Mouse (Mus musculus) cerebellum, adult 9-11 months (tissue): Measurements from ENCODE around the gene Sez6l.
A peak's percentile ranks its signal among the peaks of the same experiment; 100 is the strongest.

Experiments used
- DNase-seq: peaks from one replicate; pipeline ENCODE4 v3.0.0; 2022

Gene Sez6l

GRCm38 (mm10) chr5:112491489-112491888, 85.5 kb downstream of the Sez6l start:
- no peak for DNase-seq

GRCm38 (mm10) chr5:112488101-112488776, 88.7 kb downstream of the Sez6l start:
- no peak for DNase-seq

- no peak for DNase-seq
Measured at GRCm38 (mm10) chr5:112487504-112487903, 89.5 kb downstream of the Sez6l start.

GRCm38 (mm10) chr5:112486415-112486814, 90.6 kb downstream of the Sez6l start:
- DNase-seq = peak; percentile 55

GRCm38 (mm10) chr5:112484924-112485715, 91.9 kb downstream of the Sez6l start:
- DNase-seq = peak; percentile 92

GRCm38 (mm10) chr5:112483030-112483429, 94.0 kb downstream of the Sez6l start:
- DNase-seq = peak; percentile 51

GRCm38 (mm10) chr5:112482551-112482950, 94.4 kb downstream of the Sez6l start:
- peak; percentile 61 for DNase-seq

GRCm38 (mm10) chr5:112481946-112482410, 95.0 kb downstream of the Sez6l start:
- DNase-seq = no peak

GRCm38 (mm10) chr5:112473453-112473852, 103.5 kb downstream of the Sez6l start:
- DNase-seq = no peak

- peak; percentile 83 for DNase-seq
Measured at GRCm38 (mm10) chr5:112470144-112470543, 106.8 kb downstream of the Sez6l start.

GRCm38 (mm10) chr5:112468986-112469581, 107.9 kb downstream of the Sez6l start:
- DNase-seq = no peak

- no peak for DNase-seq
Measured at GRCm38 (mm10) chr5:112466331-112466730, 110.7 kb downstream of the Sez6l start.

- DNase-seq = peak; percentile 85
Measured at GRCm38 (mm10) chr5:112459903-112460302, 117.1 kb downstream of the Sez6l start.

GRCm38 (mm10) chr5:112454966-112455555, 121.9 kb downstream of the Sez6l start:
- no peak for DNase-seq

GRCm38 (mm10) chr5:112453088-112453487, 123.9 kb downstream of the Sez6l start:
- no peak for DNase-seq

- DNase-seq = no peak
Measured at GRCm38 (mm10) chr5:112448747-112449440, 128.1 kb downstream of the Sez6l start, which contains the start of gene Gm6588. Gene Gm6588 (plus strand): TSS chr5:112449426.

GRCm38 (mm10) chr5:112438535-112438934, 138.4 kb downstream of the Sez6l start:
- DNase-seq = no peak

GRCm38 (mm10) chr5:112433004-112433403, 144.0 kb downstream of the Sez6l start:
- peak; percentile 76 for DNase-seq

GRCm38 (mm10) chr5:112432033-112432432, 145.0 kb downstream of the Sez6l start:
- no peak for DNase-seq

GRCm38 (mm10) chr5:112431120-112431775, 145.7 kb downstream of the Sez6l start:
- DNase-seq = no peak

GRCm38 (mm10) chr5:112428944-112429343, 148.0 kb downstream of the Sez6l start:
- peak; percentile 75 for DNase-seq

GRCm38 (mm10) chr5:112427283-112427682, 149.7 kb downstream of the Sez6l start:
- DNase-seq = peak; percentile 57
